Mouse (Mus musculus) hematopoietic stem cell, adult 5-6 weeks (primary cell): ENCODE measurements at regions not wholly inside any gene's neighbourhood (a gene's known extent, or its start where the extent isn't known, plus 50 kb on each side); places are given as distances from the start of the nearest gene placed in this dataset.

Experiments used
- ATAC-seq, 2 experiments: fragments of 125-278 bp in 1 of 2; replicated peaks in 1 of 2; 2 replicates each; pipeline ENCODE4 v1.8.0; 2016 to 2017; ENCODE audit warnings: inconsistent platforms in 2 of 2, mild to moderate bottlenecking in 2 of 2, moderate number of reproducible peaks in 2 of 2, low read depth in 1 of 2, moderate TSS enrichment in 1 of 2; ENCODE audit not compliant: low FRiP score in 2 of 2, poor library complexity in 2 of 2, severe bottlenecking in 2 of 2, insufficient read depth in 1 of 2, low TSS enrichment in 1 of 2

DNA sequence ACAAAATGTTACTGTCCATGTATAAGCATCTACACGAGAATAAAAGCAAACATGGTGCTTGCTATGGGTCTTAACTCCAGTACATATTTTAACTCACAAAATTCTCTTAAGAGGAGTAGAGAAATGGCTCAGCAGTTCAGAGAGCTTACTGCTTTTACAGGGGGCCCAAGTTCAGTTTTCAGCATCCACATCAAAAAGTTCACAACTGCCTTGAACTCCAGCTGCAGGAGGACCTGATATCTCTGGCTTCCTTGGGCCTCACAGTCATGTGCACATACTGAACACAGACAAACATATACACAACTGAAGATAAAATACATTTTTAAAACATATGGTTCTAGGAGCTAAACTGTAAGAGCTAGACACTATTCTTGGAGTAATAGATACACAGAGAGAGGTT is 161.0 kb upstream of the Tmtc1 start:
- no peak for ATAC-seq

DNA sequence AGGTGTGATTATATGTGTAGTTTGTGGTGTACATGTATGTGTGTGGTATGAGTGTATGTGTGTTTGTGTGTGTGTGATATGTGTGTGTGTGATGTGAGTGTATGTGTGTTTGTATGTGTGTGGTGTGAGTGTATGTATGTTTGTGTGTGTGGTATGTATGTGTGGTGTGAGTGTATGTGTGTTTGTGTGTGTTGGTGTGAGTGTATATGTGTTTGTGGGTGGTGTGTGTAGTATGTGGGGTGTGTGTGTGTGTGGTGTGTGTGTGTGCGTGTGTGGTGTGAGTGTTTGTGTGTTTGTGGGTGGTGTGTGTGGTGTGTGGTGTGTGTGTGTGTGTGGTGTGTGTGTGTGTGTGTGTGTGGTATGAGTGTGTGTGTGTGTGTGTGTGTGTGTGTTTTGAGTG is 160.6 kb upstream of the Tmtc1 start:
- no peak for ATAC-seq

DNA sequence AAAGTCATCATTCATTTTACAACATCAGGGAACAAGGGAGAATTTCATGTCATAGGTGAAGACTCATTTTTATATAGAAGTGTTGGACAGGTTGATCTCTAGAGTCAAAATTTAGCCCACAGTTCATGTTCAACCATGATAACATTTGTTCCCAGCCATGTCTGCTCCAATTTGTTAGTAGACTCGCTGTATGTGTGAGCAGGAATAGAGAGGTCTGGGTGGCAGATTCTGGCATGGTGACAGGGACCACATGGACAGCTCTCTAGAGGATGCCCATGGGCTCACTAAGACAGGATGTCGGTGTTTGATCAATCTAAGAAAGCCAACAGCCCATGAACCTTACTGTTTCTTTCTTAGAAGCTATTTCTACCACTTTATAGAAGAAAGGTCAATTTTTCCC is 159.7 kb upstream of the Tmtc1 start:
- ATAC-seq, result no peak

DNA sequence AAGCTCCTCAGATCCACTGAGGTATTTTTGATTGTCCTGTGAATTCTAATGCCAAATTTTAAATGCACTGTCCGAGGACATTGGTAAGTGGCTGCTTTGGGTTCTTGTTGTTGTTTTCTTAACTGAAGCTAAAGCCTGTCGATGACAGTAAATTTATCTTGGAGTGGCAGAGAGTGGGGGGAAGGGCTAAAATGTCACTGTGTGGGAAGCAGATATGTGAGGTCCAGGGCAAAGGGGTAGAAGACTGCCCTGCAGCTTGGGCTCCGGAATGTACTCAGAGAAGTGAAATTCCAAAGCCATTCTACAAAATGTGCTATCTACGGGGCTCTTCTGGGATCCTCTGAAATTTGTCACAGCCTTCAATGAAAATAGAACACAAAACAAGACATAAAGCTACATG is 159.3 kb upstream of the Tmtc1 start:
- no peak for ATAC-seq

DNA sequence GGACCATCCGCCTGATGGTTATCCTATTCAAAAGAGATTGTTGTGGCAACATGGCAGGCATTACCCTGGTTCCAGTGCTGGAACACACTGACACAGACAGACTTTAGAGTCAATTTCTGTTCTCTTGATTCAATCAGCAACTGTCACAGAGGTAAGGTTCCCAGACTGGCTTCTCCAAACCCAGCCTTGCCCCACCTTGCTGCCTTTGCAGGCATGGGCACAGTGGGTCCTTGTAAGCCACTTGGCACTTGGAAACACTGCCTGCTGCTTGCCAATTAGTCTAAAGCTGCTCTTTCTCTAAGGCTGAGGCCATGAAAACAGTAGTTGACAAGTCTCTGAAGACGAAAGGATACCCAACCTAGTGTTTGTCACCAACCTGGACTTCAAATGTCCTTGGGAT is 158.7 kb upstream of the Tmtc1 start:
- no peak for ATAC-seq

DNA sequence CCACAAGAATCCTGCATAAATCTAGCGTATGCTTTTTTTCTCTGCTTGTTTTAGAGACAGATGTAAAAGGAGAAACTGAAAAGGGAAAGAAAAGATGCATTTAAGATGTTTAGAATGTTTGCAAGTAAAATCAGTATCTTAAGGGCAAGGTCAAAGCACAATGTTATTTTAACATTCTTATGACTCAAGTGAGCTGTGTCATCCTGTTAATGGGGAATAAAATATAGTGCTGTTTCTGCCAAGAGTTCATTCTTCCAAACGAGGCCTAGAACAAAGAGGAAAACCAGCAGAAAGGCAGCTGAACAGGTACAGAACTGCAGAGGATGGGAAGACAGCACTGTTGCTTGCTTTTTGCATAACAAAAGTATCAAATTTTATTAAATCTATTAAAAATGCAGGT is 156.7 kb upstream of the Tmtc1 start:
- no peak for ATAC-seq

DNA sequence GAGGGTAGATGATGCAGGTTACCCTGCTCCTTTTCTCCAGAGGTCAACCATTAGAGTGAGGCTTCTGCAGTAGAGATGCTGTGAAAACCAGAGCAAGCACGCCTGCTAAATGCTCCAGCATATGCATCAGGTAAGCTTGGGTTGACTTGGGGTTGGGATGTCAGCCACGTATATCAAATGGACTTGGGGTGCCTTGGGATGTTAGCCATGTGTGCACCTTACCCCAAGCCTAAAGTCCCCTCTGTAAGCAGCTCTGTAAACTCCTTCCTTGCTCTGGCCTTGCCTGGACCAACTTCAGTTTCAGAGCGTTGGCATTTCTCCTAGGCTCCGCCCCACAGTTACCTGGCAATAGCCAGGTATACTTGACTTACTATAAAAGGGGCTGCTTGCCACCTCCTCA is 155.3 kb upstream of the Tmtc1 start:
- no peak for ATAC-seq

DNA sequence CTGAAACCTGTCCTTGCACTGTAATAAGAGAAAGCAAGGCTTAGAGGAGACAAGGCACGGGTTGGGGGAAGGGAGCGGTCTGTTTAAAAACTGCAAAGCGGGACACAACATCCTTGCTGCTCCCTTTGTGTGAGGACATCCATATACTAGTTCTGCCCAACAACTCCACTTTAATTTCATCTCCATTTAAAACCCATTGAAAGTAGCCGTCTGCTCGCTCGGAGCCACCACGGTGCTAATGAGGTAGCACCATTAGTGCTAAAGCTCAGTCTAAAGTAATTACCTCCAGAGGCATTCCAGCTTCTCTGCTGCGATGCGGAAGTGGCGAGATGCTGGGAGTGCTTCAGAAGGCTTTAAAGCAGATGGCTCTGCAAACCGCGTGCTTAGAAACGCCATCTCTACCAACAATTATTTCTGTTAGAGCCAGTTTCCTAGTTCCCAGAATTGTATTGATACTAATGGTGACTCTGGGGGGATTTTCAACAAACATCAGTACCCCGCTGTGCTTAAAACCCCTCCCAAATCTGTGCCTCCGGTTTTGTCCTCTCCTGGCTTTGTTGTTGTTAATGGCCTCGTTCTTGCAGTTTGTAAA is 154.7 kb upstream of the Tmtc1 start:
- peak; percentile 62; a peak in 3 of 4 replicates for ATAC-seq

DNA sequence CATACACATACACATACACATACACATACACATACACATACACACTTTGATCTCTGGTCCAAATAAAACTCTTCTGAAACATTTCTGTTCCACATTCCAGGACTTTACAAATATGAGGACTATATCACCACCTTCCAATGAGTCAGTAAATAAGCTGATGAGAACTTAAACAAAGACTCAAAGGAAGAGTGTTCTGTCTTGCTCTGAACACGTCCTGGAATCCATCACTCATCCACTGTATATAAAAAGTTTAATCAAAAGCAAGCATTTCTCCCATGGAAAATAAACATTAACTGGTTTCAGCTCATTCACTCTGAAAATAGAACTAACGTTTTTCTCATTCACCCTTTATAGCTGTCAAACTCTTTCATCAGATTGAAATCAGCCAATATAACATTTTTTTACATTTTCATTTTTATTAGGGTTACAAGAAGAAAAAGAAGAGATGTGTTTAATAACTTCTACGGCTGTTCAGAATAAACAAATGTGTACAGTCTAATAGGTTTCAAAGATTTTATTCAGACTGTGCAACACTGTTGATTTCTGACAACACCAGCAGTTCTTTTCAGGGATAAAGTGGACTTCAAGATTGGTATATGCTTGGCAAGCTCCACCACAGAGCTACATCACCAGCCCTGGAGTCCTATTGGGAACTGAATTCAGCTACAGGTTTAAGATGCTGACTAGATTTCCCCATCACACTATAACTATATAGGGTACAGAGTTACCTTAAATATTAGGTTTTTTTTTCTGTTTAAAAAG is 151.0 kb upstream of the Tmtc1 start:
- no peak for ATAC-seq

DNA sequence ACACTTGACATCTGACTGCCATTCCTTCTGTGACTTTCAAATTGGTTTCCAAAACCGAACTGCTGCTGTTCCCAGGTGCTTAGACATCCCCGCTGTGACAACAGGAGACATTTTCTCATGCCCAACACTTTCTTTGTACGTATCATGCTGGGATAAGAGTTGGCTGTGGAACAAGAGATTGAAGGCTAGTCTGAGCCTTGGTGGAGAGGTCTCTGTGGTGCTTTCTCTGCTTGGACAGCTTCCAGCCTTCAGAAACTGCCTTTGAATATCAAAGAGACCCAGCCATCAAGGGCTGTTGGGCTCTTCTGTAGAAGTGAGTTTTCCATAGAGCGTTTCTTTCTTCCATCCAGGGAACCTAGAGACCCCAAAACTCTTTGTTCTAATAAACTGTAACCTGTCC is 144.8 kb upstream of the Tmtc1 start:
- no peak for ATAC-seq

DNA sequence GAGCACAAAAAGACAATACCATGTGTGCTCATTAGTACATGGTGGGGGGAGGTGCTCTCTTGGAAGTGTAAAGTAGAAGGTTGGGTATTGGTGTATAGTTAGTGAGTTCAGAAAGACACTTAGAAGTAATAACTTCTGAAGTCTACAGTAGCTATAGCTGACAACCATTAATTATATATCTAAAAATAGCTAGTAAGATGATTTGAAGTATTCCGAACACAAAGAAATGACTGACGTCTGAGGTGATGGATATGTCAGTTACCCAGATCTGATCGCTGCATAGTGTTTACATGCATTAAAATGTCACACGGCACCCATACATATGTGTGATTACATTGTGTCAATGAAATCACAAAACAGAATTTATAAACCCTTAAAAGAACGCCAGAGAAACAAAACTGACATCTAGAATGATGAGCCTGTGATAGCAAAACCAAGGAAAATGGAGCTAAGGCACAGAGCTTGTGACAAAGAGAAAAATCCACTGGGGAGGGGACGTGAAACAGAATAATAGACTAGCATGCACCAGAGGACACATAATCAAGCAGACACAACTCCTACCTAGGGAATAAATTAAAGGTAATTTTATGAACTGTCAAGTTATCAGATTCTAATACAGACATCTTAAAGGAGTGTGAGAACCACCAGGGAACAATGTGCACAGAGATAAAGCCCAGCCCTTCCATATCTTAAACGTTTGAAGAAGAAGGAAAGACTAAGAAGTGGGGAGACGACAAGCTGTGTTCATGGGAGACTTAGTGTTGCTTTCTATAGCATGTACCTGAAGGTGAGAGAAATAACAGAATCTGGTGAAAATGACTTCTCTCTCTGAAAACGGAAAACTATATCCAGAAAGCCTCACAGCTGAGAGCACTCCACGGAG is 142.5 kb upstream of the Tmtc1 start:
- no peak for ATAC-seq

DNA sequence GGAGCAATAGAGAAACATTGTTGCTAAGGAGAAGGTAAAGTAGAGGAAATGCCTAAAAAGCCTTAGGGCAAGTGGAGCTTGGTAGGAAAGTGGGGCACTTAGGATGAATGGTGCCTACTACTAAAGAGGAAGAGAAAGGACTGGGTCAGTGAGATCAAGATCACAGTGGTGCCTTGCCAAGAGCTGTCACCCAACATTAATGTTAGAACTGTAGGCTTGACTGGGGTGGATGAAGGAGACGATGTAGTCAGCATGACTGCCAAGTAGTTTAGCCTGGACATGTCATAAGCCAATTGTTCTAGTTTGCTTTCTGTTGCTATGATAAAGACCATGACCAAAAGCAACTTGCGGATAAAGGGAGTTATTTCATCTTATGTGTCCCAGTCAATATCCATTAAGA is 139.9 kb upstream of the Tmtc1 start:
- no peak for ATAC-seq

DNA sequence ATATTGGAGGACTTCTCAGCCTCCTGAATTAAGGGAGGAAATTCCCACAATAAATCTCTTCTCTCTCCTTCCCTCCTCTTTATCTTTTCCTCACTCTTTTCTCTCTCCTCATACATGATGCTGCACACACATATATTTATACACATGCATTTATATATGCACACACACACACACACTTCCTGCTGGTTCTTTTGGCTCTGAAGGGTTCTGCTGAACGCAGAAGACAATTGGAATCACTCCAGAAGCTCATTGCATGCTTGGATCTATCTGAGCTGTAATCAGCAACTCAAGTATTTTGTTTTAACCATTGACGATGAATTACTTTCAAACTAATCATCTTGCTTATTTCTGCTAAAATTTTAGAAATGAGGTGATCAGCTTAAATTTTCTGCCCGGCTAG is 134.1 kb upstream of the Tmtc1 start:
- no peak for ATAC-seq

DNA sequence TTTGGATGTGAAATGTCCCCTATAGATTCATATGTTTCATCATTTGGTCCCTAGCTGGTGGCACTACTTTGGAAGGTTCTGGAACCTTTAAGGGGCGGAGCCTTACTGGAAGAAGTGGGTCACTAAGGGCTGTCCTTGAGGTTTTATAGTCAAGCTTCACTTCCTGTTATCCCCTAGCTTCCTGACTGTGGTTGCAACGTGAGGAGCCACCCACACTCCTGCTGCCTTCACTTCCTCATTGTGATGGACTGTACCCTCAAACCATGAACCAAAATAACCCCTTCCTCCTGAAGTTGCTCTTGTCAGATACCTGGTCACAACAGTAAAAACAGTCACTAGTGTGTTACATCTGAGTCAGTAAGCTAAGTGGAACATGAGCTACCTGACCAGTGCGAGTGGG is 133.5 kb upstream of the Tmtc1 start:
- peak in 1 of 2 experiments; percentile 58; a peak in 1 of 4 replicates for ATAC-seq

DNA sequence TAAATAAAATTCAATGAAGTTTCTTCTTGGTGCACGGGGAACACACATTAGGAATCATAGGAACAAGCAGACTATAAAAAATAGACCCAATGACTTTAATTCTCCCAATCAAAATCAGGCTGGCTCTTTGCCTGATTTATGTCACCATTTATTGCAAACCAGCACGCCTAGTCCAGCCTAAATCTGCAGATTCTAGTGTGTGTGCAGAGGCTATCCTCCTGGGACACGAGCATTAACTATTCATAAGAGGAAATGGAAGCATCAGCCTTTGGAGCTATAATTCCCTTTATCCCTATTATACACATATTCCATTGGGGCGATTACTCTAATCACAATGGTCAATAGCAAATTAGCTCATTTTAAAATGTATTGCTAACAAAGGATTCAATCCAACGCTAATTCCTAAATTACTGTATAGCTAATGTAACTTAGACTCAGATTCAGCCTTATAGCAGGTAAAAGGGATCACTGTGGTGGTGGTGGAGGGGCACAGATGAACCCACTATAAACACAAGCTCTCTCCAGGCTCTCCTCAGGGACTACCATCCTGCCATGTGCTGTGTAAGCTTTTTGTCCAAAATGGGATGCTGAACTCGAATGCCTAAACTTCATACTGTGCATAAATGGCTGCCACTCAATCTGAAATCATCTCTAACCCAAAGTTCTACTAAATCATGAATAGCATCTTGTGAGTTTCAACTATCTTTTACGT is 130.7 kb upstream of the Tmtc1 start:
- no peak for ATAC-seq

DNA sequence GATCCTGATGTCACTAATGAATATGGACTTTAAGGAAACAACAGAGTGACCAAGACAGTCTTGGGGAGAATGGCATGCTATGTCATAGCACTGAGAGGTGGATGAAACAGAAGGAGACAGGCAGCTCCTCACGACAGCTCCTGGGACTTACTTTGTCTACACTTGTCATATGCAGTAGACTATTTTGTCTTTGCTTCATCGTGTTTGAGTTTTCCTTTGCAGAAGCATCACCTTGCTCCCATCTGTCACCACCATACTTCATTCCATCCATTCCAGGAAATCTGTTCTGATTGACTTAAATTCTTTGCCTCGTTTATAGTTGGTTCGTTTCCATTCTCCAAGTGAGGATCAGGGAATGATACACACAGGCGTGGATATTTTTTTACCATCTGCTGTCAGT is 128.0 kb upstream of the Tmtc1 start:
- ATAC-seq, result no peak

DNA sequence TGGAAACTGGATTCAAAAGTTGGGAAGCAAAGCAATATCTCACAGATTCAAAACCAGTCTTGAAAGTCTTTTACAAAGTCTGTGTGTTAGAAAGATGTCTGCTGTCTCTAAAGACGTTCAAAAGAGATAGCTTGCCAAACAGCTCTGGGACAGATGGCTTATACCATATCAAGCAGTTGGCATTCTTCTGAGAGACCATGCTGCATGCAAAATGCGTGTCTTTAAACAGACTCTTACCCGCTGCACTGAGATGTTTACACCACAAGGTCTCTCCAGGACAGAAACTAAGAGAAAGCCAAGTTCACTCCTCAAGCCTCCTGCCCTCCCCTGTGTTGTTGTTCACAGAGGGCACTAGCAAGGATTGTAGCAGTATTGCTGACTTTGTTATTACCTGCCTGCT is 127.5 kb upstream of the Tmtc1 start:
- no peak for ATAC-seq

DNA sequence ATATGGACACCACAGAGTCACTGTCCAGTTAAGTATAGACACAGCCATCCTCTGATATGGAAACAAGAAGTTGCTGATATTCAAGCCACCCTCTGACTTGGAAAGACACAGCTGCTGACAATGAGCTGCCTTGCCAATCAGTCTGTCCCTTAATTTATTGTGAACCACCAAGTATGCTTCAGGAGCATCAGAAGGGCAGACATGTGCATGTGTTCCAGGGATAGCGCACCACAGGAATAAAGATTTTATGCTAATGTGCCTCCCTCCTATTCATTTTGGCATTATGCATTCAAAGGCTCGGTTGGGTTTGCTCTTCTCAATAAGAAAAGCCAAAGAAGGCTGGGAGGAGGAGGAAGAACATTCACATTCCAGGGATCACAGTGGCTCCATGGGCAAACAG is 120.0 kb upstream of the Tmtc1 start:
- ATAC-seq, result no peak
